Mouse (Mus musculus) ES-E14 (cell line): Measurements from ENCODE around the gene Mtnr1b.

Experiments
- CHD2 ChIP-seq: IDR thresholded peaks from 2 replicates; pipeline ENCODE4 v1.6.1; 2014; ENCODE audit warnings: mild to moderate bottlenecking, low read depth, low read length, inconsistent platforms
- MAFK ChIP-seq: IDR thresholded peaks from 2 replicates; pipeline ENCODE4 v1.6.1; 2014; ENCODE audit warnings: mild to moderate bottlenecking, low read depth, low read length, inconsistent platforms; ENCODE audit not compliant: insufficient read depth

- TF ChIP-seq CHD2 (no peak), MAFK (no peak)
Measured at GRCm38 (mm10) chr9:15781936-15782335, 92.4 kb downstream of the Mtnr1b start.
